In genomic region chr2:120154361-120154894, GRCm38 (mm10) we compare ENCODE assay signal across 7 mouse cellular contexts. TPM values are rescaled to one million over a fixed set of nuclear protein-coding genes. Genes with fewer than 3 reads are reported as not detected.
A peak's percentile ranks its signal among the peaks of the same experiment; 100 is the strongest.
DNase-seq lines count a peak whose midpoint lies in the region; ATAC-seq lines count a peak whose summit lies in the region.

Gene Ehd4 (minus strand): TSS chr2:120154606.

- H3K4me2 ChIP-seq in embryonic facial prominence, embryonic 12.5 days (replicated peaks) = peak within 1 kb of the TSS; percentile 98
- peak within 1 kb of the TSS; percentile 99 for H3K4me2 ChIP-seq in limb, embryonic 11.5 days (ENCODE audit: low read depth, severe bottlenecking)
- peak within 1 kb of the TSS; percentile 99 for H3K4me2 ChIP-seq in midbrain, embryonic 14.5 days (ENCODE audit: low read length)

- 0 out of 2 replicates have a peak within 1 kb of the TSS, but pooled peaks have one; percentile 54 for H3K27ac ChIP-seq in embryonic facial prominence, embryonic 12.5 days
- H3K27ac ChIP-seq in limb, embryonic 11.5 days (replicated peaks; ENCODE audit: low read depth, low read length) = 0 out of 2 replicates have a peak within 1 kb of the TSS, but pooled peaks have one; percentile 14
- no peak within 1 kb of the TSS for H3K27ac ChIP-seq in midbrain, embryonic 14.5 days (replicated peaks; ENCODE audit: low read depth, low read length)

- H3K9ac ChIP-seq in embryonic facial prominence, embryonic 12.5 days = peak within 1 kb of the TSS; percentile 68
- H3K9ac ChIP-seq in limb, embryonic 11.5 days (ENCODE audit: low read length) = peak within 1 kb of the TSS; percentile 65
- peak within 1 kb of the TSS; percentile 58 for H3K9ac ChIP-seq in midbrain, embryonic 14.5 days (replicated peaks; ENCODE audit: low read length)

- peak within 1 kb of the TSS; percentile 66 for H3K4me3 ChIP-seq in embryonic facial prominence, embryonic 12.5 days
- H3K4me3 ChIP-seq in limb, embryonic 11.5 days (ENCODE audit: low read depth, low read length) = peak within 1 kb of the TSS; percentile 70
- peak within 1 kb of the TSS; percentile 65 for H3K4me3 ChIP-seq in midbrain, embryonic 14.5 days (replicated peaks; ENCODE audit: low read depth, low read length)

- peak; percentile 100 for DNase-seq in adrenal gland, postnatal 25 days
- DNase-seq in heart, adult 11 months = peak; percentile 100
- DNase-seq in kidney, adult 18-20 months = peak; percentile 99
- peak; percentile 98 for DNase-seq in limb, embryonic 11.5 days (ENCODE audit: low spot score)
- DNase-seq in midbrain, embryonic 14.5 days = peak; percentile 99
- DNase-seq in spleen, adult 18-20 months = peak; percentile 98

- 0 out of 2 replicates have a peak, but pooled peaks cover 3% of the 10 kb centered on the region for H3K27me3 ChIP-seq in embryonic facial prominence, embryonic 12.5 days
- H3K27me3 ChIP-seq in limb, embryonic 11.5 days (ENCODE audit: control insufficient read depth, insufficient read depth, low read length) = no peaks in the 10 kb centered on the region
- H3K27me3 ChIP-seq in midbrain, embryonic 14.5 days (ENCODE audit: control insufficient read depth, insufficient read depth, low read length) = peaks cover 5% of the 10 kb centered on the region; the same call in 1 of the 2 replicates

- peak; percentile 98 for ATAC-seq in embryonic facial prominence, embryonic 12.5 days (ENCODE audit: insufficient number of reproducible peaks, insufficient read depth, low FRiP score, low TSS enrichment)
- ATAC-seq in limb, embryonic 11.5 days (ENCODE audit: insufficient number of reproducible peaks, low FRiP score, low TSS enrichment, low read depth) = peak; percentile 97
- ATAC-seq in midbrain, embryonic 14.5 days (ENCODE audit: low FRiP score, low TSS enrichment) = peak; percentile 99

- no peaks in the 10 kb centered on the region for H3K9me3 ChIP-seq in embryonic facial prominence, embryonic 12.5 days
- no peaks in the 10 kb centered on the region for H3K9me3 ChIP-seq in limb, embryonic 11.5 days (ENCODE audit: control insufficient read depth, low read length)
- no peaks in the 10 kb centered on the region for H3K9me3 ChIP-seq in midbrain, embryonic 14.5 days (ENCODE audit: control insufficient read depth, low read length)

- H3K4me1 ChIP-seq in embryonic facial prominence, embryonic 12.5 days = no peaks in the 10 kb centered on the region
- peaks cover 4% of the 10 kb centered on the region; the same call in 1 of the 2 replicates for H3K4me1 ChIP-seq in limb, embryonic 11.5 days (ENCODE audit: control insufficient read depth, insufficient read depth, low read length)
- peaks cover 6% of the 10 kb centered on the region; the same call in 1 of the 2 replicates for H3K4me1 ChIP-seq in midbrain, embryonic 14.5 days (ENCODE audit: control insufficient read depth, insufficient read depth, low read length)

- H3K36me3 ChIP-seq in embryonic facial prominence, embryonic 12.5 days = no peaks in the 10 kb centered on the region
- H3K36me3 ChIP-seq in limb, embryonic 11.5 days (ENCODE audit: control insufficient read depth, insufficient read depth, low read length) = no peaks in the 10 kb centered on the region
- H3K36me3 ChIP-seq in midbrain, embryonic 14.5 days (ENCODE audit: control insufficient read depth, insufficient read depth, low read length) = no peaks in the 10 kb centered on the region

- under 1% methylated on average over 53 of the region's 53 CpGs for WGBS in embryonic facial prominence, embryonic 12.5 days
- under 1% methylated on average over 53 of the region's 53 CpGs for WGBS in limb, embryonic 11.5 days
- under 1% methylated on average over 53 of the region's 53 CpGs for WGBS in midbrain, embryonic 14.5 days

RNA-seq across cellular contexts. Expression of gene Ehd4, which starts in this region (rescaled TPM):
- total RNA-seq in adrenal gland, postnatal 25 days (2021) = 35.4 and 48.9 TPM in 2 replicates
- polyA plus RNA-seq in embryonic facial prominence, embryonic 12.5 days (2016; fragmentation: Nextera tagmentation; extraction: Ambion mirVana) = 22.8 and 25.7 TPM in 2 replicates
- 13.2 and 18.5 TPM in 2 replicates for polyA plus RNA-seq in limb, embryonic 11.5 days (2014; fragmentation: Nextera tagmentation; extraction: Ambion mirVana)
- polyA plus RNA-seq in midbrain, embryonic 14.5 days (2014; fragmentation: Nextera tagmentation; extraction: Ambion mirVana) = 3.5 and 11.9 TPM in 2 replicates
